Mouse (Mus musculus) kidney, postnatal 0 days (tissue): ENCODE results near the gene Adcyap1r1. TPM values are rescaled to one million over a fixed set of nuclear protein-coding genes. Genes with fewer than 3 reads are reported as not detected.

Source experiments
- ATAC-seq: fragments of 200-750 bp; cut with Nextera tagmentation; replicated peaks from 2 replicates; pipeline ENCODE4 v1.8.0; 2017; ENCODE audit warnings: low read depth, moderate number of reproducible peaks, moderate TSS enrichment, moderate library complexity; ENCODE audit not compliant: low FRiP score
- DNase-seq: peaks from one replicate; pipeline ENCODE4 v3.0.0-alpha.2; 2016; ENCODE audit warnings: low spot score
- H3K27ac ChIP-seq: fragments of 300-500 bp; sonication (generic); 2 replicates; pipeline ENCODE4 v1.5.1; 2014; ENCODE audit warnings: mild to moderate bottlenecking
- H3K27me3 ChIP-seq: fragments of 300-500 bp; sonication (generic); 2 replicates; pipeline ENCODE4 v1.6.1; 2014; ENCODE audit warnings: low read length, mixed read lengths; ENCODE audit not compliant: insufficient read depth
- H3K36me3 ChIP-seq: fragments of 300-500 bp; sonication (generic); 2 replicates; pipeline ENCODE4 v1.6.1; 2014; ENCODE audit warnings: low read length, mixed read lengths; ENCODE audit not compliant: insufficient read depth
- H3K4me1 ChIP-seq: fragments of 300-500 bp; sonication (generic); replicated peaks from 2 replicates; pipeline ENCODE4 v1.6.1; 2014; ENCODE audit warnings: antibody characterized with exemption, low read length, mixed read lengths; ENCODE audit not compliant: insufficient read depth
- H3K4me2 ChIP-seq: fragments of 300-500 bp; sonication (generic); 2 replicates; pipeline ENCODE4 v1.6.1; 2014; ENCODE audit warnings: mild to moderate bottlenecking, low read length, moderate library complexity, mixed read lengths
- H3K4me3 ChIP-seq: fragments of 300-500 bp; sonication (generic); replicated peaks from 2 replicates; pipeline ENCODE4 v1.5.1; 2014; ENCODE audit warnings: low read depth, low read length
- H3K9ac ChIP-seq: fragments of 300-500 bp; sonication (generic); 2 replicates; pipeline ENCODE4 v1.6.1; 2014; ENCODE audit warnings: low read depth, low read length
- H3K9me3 ChIP-seq: fragments of 300-500 bp; sonication (generic); replicated peaks from 2 replicates; pipeline ENCODE4 v1.6.1; 2016; ENCODE audit warnings: low read length, inconsistent platforms, mixed read lengths
- CTCF ChIP-seq: IDR thresholded peaks from 2 replicates; pipeline ENCODE4 v1.5.1; 2016; ENCODE audit warnings: antibody characterized with exemption, low read depth, mild to moderate bottlenecking, moderate library complexity
- WGBS: fragments of 180-500 bp; shearing (Covaris S2); extraction: QIAGEN DNeasy Blood & Tissue Kit; methylation state at CpG from one replicate; pipeline ENCODE4 v1.1.7; 2014; 5-methylcytosine and 5-hydroxymethylcytosine counted together
- polyA plus RNA-seq: library from polyadenylated mRNA; unstranded; fragments of >200 nt; fragmentation: Nextera tagmentation; extraction: Ambion mirVana; gene quantifications from 2 replicates; pipeline ENCODE4 v1.2.1, GENCODE M21; 2015

Gene Adcyap1r1
- polyA plus RNA-seq, 1 experiment from 2014 or later = 1.2 TPM

DNA sequence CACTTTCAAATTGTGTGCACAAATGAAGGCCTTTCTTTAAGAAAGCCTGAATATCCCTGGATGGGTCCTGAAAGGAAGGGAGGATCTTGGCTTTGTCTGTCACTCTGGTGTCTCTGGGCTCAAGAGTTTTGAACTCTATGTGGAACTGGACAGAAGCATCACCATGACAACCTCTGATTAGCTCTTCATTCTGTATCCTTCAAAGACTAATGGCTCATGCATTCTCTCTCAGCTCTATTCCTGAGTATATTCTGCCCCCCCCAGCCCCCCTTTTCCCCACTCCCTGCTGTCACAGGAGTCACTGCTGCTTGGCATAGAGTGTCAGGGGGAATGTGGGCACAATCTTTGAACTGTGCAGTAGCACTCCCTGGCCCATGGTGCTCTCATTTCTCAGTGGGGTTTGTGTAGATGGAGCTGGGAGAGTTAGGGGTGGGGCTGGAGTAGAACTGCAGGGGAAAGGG, 14.6 kb downstream of the Adcyap1r1 start:
- TF ChIP-seq CTCF = no peak
- Histone ChIP-seq H3K4me1 (no peaks in the 10 kb centered on the region), H3K9me3 (no peaks in the 10 kb centered on the region), H3K4me3 (no peak overlapping the region), H3K36me3 (no peaks in the 10 kb centered on the region), H3K27me3 (no peaks in the 10 kb centered on the region), H3K9ac (no peak overlapping the region), H3K4me2 (no peak overlapping the region), H3K27ac (no peak overlapping the region)
- DNase-seq = no peak
- no peak for ATAC-seq

DNA sequence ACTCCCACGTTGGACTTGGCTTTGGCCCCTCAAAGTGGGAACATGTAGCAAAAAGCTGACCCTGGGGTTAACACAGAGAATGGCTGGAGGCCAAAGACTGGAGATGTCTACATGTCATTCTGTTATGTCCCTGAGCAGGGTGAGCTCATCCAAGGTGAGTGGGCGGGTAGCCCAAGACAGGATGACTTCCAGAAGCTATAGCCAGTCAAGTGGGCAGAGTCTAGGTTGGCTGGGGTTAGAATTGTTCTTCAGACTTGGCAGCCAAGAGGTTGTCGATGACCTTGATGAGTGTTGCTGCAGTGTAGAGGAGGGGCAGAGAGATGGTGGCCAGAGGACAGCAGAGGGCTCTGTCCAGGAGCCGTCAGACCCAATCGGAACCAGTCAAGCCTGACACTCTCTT, 18.9 kb downstream of the Adcyap1r1 start:
- Histone ChIP-seq H3K27ac (no peak overlapping the region), H3K27me3 (no peaks in the 10 kb centered on the region), H3K36me3 (no peaks in the 10 kb centered on the region), H3K4me1 (no peaks in the 10 kb centered on the region), H3K4me2 (no peak overlapping the region), H3K9ac (no peak overlapping the region), H3K4me3 (no peak overlapping the region), H3K9me3 (no peaks in the 10 kb centered on the region)
- ATAC-seq = 0 out of 2 replicates have a peak, but pooled peaks have one; percentile 10
- 89% methylated on average over 5 of the region's 5 CpGs for WGBS
- no peak for DNase-seq
- TF ChIP-seq CTCF = no peak

DNA sequence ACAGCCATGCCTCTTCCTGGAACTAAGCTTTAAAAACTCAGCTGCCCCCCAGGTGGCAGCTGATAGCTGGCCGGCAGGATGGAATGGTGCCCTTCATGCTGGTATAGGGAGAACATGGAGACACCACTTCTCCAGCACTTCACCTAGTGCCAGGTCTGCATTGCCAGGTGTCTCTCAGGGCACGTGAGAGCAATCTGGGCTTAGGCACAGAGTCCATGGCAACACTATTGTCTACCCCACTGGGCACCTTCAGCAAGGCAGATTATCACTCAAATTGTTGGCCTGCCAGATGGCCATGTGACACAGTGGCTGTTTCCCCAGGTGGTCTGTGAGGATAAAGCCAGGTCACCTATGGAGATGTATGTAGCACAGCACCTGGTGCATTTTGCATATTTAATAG, 20.6 kb downstream of the Adcyap1r1 start:
- ATAC-seq (no peak), DNase-seq (no peak)
- no peaks in the 10 kb centered on the region for H3K9me3 ChIP-seq
- H3K27ac ChIP-seq = no peak overlapping the region
- no peaks in the 10 kb centered on the region for H3K27me3 ChIP-seq
- H3K9ac ChIP-seq = no peak overlapping the region
- no peak overlapping the region for H3K4me3 ChIP-seq
- H3K36me3 ChIP-seq = no peaks in the 10 kb centered on the region
- H3K4me2 ChIP-seq = no peak overlapping the region
- 85% methylated on average over 2 of the region's 2 CpGs for WGBS
- TF ChIP-seq CTCF = no peak
- H3K4me1 ChIP-seq = no peaks in the 10 kb centered on the region

DNA sequence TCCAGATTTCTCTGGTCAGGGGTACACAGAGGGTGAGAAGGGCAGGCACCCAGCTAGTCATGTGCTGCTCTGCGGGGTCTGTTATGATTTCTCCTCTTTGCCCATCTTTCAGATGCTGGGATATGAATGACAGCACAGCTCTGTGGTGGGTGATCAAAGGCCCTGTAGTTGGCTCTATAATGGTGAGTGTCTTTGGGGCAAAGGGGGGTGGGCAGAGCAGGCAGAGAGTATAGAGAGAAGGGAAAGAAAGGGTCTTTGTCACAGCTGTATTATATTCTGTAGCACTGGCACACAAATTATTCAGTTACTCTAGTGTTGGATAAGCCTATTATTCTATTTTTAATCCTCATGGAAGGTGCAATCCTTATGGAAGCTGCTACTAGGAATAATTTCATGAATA, 29.2 kb downstream of the Adcyap1r1 start:
- WGBS = 100% methylated on average over 1 of the region's 1 CpGs
- no peak for ATAC-seq
- Histone ChIP-seq H3K36me3 (no peaks in the 10 kb centered on the region), H3K4me1 (no peaks in the 10 kb centered on the region), H3K4me3 (no peak overlapping the region), H3K27me3 (no peaks in the 10 kb centered on the region), H3K27ac (no peak overlapping the region), H3K4me2 (no peak overlapping the region), H3K9me3 (no peaks in the 10 kb centered on the region), H3K9ac (no peak overlapping the region)
- DNase-seq = no peak
- TF ChIP-seq CTCF = no peak

DNA sequence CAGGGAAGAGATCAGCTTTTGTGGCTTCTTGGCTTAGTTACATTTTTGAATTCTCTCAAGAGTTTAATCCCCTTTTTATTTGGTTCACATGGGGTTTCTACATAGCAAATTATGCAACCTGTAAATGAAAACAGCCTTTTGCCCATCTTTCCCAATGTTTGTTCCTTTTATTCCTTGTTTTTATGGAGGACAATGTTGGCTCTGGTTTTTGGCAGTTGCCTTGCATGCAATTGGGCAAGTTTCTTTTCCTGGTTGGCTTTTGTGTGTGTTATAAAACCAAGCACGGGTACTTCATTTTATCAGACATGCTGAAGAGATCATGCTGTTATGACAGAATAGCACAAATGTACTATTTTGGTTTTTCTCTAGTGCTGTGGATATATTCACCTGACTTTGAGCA, 30.7 kb downstream of the Adcyap1r1 start:
- Histone ChIP-seq H3K27me3 (no peaks in the 10 kb centered on the region), H3K9me3 (no peaks in the 10 kb centered on the region), H3K27ac (no peak overlapping the region), H3K4me1 (no peaks in the 10 kb centered on the region), H3K4me3 (no peak overlapping the region), H3K9ac (no peak overlapping the region), H3K36me3 (no peaks in the 10 kb centered on the region), H3K4me2 (no peak overlapping the region)
- ATAC-seq = no peak
- TF ChIP-seq CTCF = no peak
- DNase-seq = no peak
- 78% methylated on average over 1 of the region's 1 CpGs for WGBS

DNA sequence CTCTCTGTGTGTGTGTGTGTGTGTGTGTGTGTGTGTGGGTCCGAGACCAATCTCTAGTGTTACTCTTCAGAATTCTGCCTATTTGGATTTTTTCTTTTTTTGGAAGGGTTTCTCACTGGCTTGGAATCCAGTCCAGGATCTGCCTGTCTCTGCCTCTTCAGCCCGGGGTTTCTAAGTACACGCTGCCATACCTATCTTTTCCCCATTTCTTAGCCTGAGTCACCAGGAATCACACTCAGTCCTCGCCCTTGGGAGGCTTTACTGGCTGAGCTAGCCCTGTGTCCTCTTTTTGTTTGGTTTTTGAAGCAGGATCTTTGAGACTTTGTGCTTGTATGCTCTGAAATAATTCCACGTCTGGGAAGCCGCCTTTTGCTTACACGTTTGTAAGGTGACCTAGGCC, 31.6 kb downstream of the Adcyap1r1 start:
- no peak for ATAC-seq
- no peak overlapping the region for H3K4me3 ChIP-seq
- TF ChIP-seq CTCF = no peak
- no peak overlapping the region for H3K27ac ChIP-seq
- 84% methylated on average over 7 of the region's 7 CpGs for WGBS
- H3K9me3 ChIP-seq = no peaks in the 10 kb centered on the region
- H3K4me2 ChIP-seq = no peak overlapping the region
- no peak for DNase-seq
- H3K4me1 ChIP-seq = no peaks in the 10 kb centered on the region
- no peaks in the 10 kb centered on the region for H3K27me3 ChIP-seq
- H3K9ac ChIP-seq = no peak overlapping the region
- H3K36me3 ChIP-seq = no peaks in the 10 kb centered on the region

DNA sequence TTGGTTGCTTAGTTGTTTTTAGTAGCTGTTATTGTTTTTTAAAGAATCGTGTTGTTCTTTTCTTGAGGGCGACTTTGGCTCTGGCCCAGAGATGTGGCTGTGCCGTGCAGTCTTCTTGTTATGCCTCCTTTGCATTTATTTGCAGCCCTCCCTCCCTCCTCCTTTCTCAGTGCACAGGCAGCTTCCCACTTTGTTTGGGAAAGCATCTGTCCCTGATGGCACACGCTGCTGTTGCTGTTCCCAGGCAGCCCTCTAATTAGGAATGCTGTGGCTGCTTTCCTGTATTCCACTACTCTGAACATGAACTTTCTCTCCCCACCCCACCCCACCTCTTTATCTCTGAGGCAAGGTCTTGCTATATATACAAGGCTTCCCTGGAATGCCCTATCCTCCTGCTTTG, 32.4 kb downstream of the Adcyap1r1 start:
- ATAC-seq = no peak
- WGBS = 44% methylated on average over 4 of the region's 4 CpGs

More for the DNA sequence above, 32.4 kb downstream of the Adcyap1r1 start:
- Histone ChIP-seq H3K9me3 (no peaks in the 10 kb centered on the region), H3K27me3 (no peaks in the 10 kb centered on the region), H3K4me1 (no peaks in the 10 kb centered on the region), H3K27ac (no peak overlapping the region), H3K9ac (no peak overlapping the region), H3K4me2 (no peak overlapping the region), H3K4me3 (no peak overlapping the region), H3K36me3 (no peaks in the 10 kb centered on the region)
- TF ChIP-seq CTCF = no peak
- DNase-seq = no peak
